Mouse (Mus musculus) monocyte, adult 2 months (primary cell): ENCODE measurements around the gene Magi3.

Experiments used
- DNase-seq, 2 experiments: peaks; one replicate each; pipeline ENCODE4 v3.0.0; 2022; ENCODE audit warnings: low spot score in 2 of 2, low read depth in 1 of 2

Magi3 gene

GRCm38 (mm10) chr3:104059001-104059622 lies 161.1 kb downstream of the Magi3 start:
- DNase-seq = no peak

- DNase-seq = no peak
These were observed 187.4 kb downstream of the Magi3 start for GRCm38 (mm10) chr3:104032747-104033146.

GRCm38 (mm10) chr3:104032086-104032485 lies 188.1 kb downstream of the Magi3 start:
- no peak for DNase-seq

- DNase-seq = no peak
These were observed 193.2 kb downstream of the Magi3 start for GRCm38 (mm10) chr3:104026938-104027337.

GRCm38 (mm10) chr3:104020101-104020500 lies 200.1 kb downstream of the Magi3 start:
- no peak for DNase-seq

GRCm38 (mm10) chr3:104019453-104019852 lies 200.7 kb downstream of the Magi3 start:
- DNase-seq = no peak

- DNase-seq = no peak
These were observed 202.2 kb downstream of the Magi3 start for GRCm38 (mm10) chr3:104017931-104018330.

- DNase-seq = no peak
These were observed 208.2 kb downstream of the Magi3 start for GRCm38 (mm10) chr3:104011972-104012371.

GRCm38 (mm10) chr3:104009924-104010662 lies 210.1 kb downstream of the Magi3 start:
- no peak for DNase-seq

GRCm38 (mm10) chr3:104007479-104007878 lies 212.7 kb downstream of the Magi3 start:
- no peak for DNase-seq

- DNase-seq = no peak
These were observed 213.2 kb downstream of the Magi3 start for GRCm38 (mm10) chr3:104006896-104007466.

- no peak for DNase-seq
These were observed 221.4 kb downstream of the Magi3 start for GRCm38 (mm10) chr3:103998724-103999123.

GRCm38 (mm10) chr3:103991271-103991670 lies 228.9 kb downstream of the Magi3 start:
- no peak for DNase-seq

- DNase-seq = no peak
These were observed 230.8 kb downstream of the Magi3 start for GRCm38 (mm10) chr3:103989352-103989751.

GRCm38 (mm10) chr3:103987831-103988432 lies 232.2 kb downstream of the Magi3 start:
- DNase-seq = no peak

GRCm38 (mm10) chr3:103985194-103985593 lies 235.0 kb downstream of the Magi3 start:
- DNase-seq = no peak

- DNase-seq = no peak
These were observed 235.6 kb downstream of the Magi3 start for GRCm38 (mm10) chr3:103984556-103984955.

- no peak for DNase-seq
These were observed 249.0 kb downstream of the Magi3 start for GRCm38 (mm10) chr3:103971157-103971556.

- DNase-seq = no peak
These were observed 251.5 kb downstream of the Magi3 start for GRCm38 (mm10) chr3:103968701-103969100.

GRCm38 (mm10) chr3:103967861-103968691 lies 252.1 kb downstream of the Magi3 start, which contains the start of gene Phtf1:
Gene Phtf1, plus strand, starts transcription at chr3:103968110.
- DNase-seq = peak; percentile 42 to 72

GRCm38 (mm10) chr3:103967231-103967630 lies 252.9 kb downstream of the Magi3 start:
- no peak for DNase-seq
